Mouse (Mus musculus) liver, postnatal 0 days (tissue): ENCODE data around the gene Lypd4.
"Not testable (repeated sequence)": the region's sequence is repeated elsewhere in the genome, so short reads cannot be mapped to it uniquely, and the experiment has no call there.

ENCODE experiments used
- CTCF ChIP-seq: sonication (generic); IDR thresholded peaks from 2 replicates; pipeline ENCODE4 v1.5.1; 2016; ENCODE audit warnings: antibody characterized with exemption, low read depth
- EP300 ChIP-seq: IDR thresholded peaks from 2 replicates; pipeline ENCODE4 v1.6.1; 2016; ENCODE audit warnings: antibody characterized with exemption, low read depth, mild to moderate bottlenecking

DNA sequence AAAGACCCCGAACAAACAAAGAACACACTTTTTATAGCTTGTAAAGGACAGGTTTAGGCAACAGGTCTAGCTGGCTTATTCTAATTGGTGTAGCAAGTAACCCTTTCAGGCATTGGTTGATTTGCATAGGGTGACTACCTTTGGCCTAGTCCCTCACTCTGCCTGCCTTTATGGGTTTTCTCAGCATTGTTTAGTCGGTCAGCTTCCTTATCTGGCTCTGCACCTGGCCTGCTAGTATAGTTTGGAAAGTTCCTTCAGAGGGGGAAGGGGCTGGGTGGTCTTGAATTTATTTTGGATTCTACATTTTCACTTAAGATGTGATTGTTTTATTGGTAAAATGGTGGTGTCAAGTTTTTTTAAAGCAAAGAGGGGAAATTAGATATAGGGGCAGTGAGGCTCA, 23.2 kb downstream of the Lypd4 start:
- TF ChIP-seq EP300, CTCF: not testable (repeated sequence)
